Mouse (Mus musculus) gastrocnemius, adult 18-20 months (tissue): ENCODE data around the gene Inava. TPM values are rescaled to one million over a fixed set of nuclear protein-coding genes. Genes with fewer than 3 reads are reported as not detected.

Experiments used
- total RNA-seq, 2 experiments: library from RNA; stranded (reverse); gene quantifications; 2 replicates each; pipeline ENCODE4 v1.2.3; 2021

Gene Inava
- total RNA-seq, 2 experiments from 2014 or later = not detected

Other genes with a start within 250 kb of the Inava start
- 10 to 100 TPM; 32.4 to 62.9 TPM for gene Igfn1, start 227.9 kb downstream of the Inava start, total RNA-seq
- gene Tmem9, start 226.1 kb downstream of the Inava start, total RNA-seq = 1 to 10 TPM; 5.9 to 7.0 TPM
- not detected for gene Ascl5, start 183.5 kb downstream of the Inava start, total RNA-seq
- gene Cacna1s, start 181.5 kb downstream of the Inava start, total RNA-seq = 1,000 to 10,000 TPM in 1 of 2 experiments, 100 to 1,000 TPM in 1; 824 to 1,030 TPM
- gene Kif21b, start 102.9 kb downstream of the Inava start, total RNA-seq = under 1 TPM; 0.53 to 0.74 TPM
- not detected for gene Mroh3, start 21.4 kb downstream of the Inava start, total RNA-seq
- gene Gpr25, start 26.6 kb upstream of the Inava start, total RNA-seq = not detected
- 10 to 100 TPM in 1 of 2 experiments, 1 to 10 TPM in 1; 9.0 to 10.0 TPM for gene Camsap2, start 111.8 kb upstream of the Inava start, total RNA-seq
- 10 to 100 TPM; 20.0 to 20.7 TPM for gene Ddx59, start 181.0 kb upstream of the Inava start, total RNA-seq
- under 1 TPM; 0.02 to 0.09 TPM for gene Kif14, start 232.1 kb upstream of the Inava start, total RNA-seq